In genomic region chr2:29671374-29671773, GRCm38 (mm10) we compare ENCODE assay signal across 13 mouse cellular contexts. TPM values are rescaled to one million over a fixed set of nuclear protein-coding genes. Genes with fewer than 3 reads are reported as not detected.
DNase-seq lines count a peak whose midpoint lies in the region; ATAC-seq and TF ChIP-seq lines count a peak whose summit lies in the region.
"Had no signal": no experiment of that assay in that cellular context is flagged by ENCODE, and none has a peak within 500 bp of the region (broad histone marks: within the 10 kb centered on the region; RNA-seq: fewer than 3 reads in every experiment).

No protein-coding gene starts in this region.

- WGBS in heart, postnatal 0 days, result 51% methylated on average over 4 of the region's 4 CpGs
- 79% methylated on average over 4 of the region's 4 CpGs for WGBS in neural tube, embryonic 13.5 days
- WGBS in olfactory bulb, adult 2 months, result 39% methylated on average over 4 of the region's 4 CpGs

- TF ChIP-seq EP300 in heart, postnatal 0 days (IDR thresholded peaks at IDR 0.05; ENCODE audit: low read depth), result no peak

- H3K4me3 ChIP-seq in gastrocnemius, adult 2 months, result peak overlapping the region; percentile 49
- H3K4me3 ChIP-seq in heart, postnatal 0 days (ENCODE audit: low read depth, low read length), result no peak overlapping the region
- H3K4me3 ChIP-seq in neural tube, embryonic 13.5 days, result no peak overlapping the region
- no peak overlapping the region for H3K4me3 ChIP-seq in olfactory bulb, adult 2 months (ENCODE audit: insufficient read depth, low read depth, low read length)
- H3K4me3 ChIP-seq: erythroblast, embryonic 14.5 days; liver, embryonic 13.5 days; neural tube, embryonic 12.5 days had no signal

- H3K9me3 ChIP-seq in heart, postnatal 0 days (replicated peaks; ENCODE audit: control insufficient read depth, low read length), result no peaks in the 10 kb centered on the region
- H3K9me3 ChIP-seq in neural tube, embryonic 13.5 days, result no peaks in the 10 kb centered on the region
- H3K9me3 ChIP-seq: liver, embryonic 13.5 days; neural tube, embryonic 12.5 days had no signal

- H3K9ac ChIP-seq in heart, postnatal 0 days (replicated peaks; ENCODE audit: low read depth, low read length), result no peak overlapping the region
- no peak overlapping the region for H3K9ac ChIP-seq in neural tube, embryonic 13.5 days
- H3K9ac ChIP-seq: liver, embryonic 13.5 days; neural tube, embryonic 12.5 days had no signal

- no peak for ATAC-seq in heart, postnatal 0 days (ENCODE audit: insufficient read depth, low read depth)
- ATAC-seq in neural tube, embryonic 13.5 days (ENCODE audit: low read depth), result no peak

- TF ChIP-seq POLR2A in olfactory bulb, adult 2 months (IDR thresholded peaks at IDR 0.05; ENCODE audit: insufficient read depth, low read depth, low read length), result no peak

- no peaks in the 10 kb centered on the region; the same call in 1 of the 2 replicates for H3K36me3 ChIP-seq in heart, postnatal 0 days (replicated peaks; ENCODE audit: control insufficient read depth, insufficient read depth, low read length)
- no peaks in the 10 kb centered on the region for H3K36me3 ChIP-seq in neural tube, embryonic 13.5 days
- H3K36me3 ChIP-seq: liver, embryonic 13.5 days; neural tube, embryonic 12.5 days had no signal

- H3K4me1 ChIP-seq in heart, postnatal 0 days (ENCODE audit: control insufficient read depth, insufficient read depth), result peaks cover 53% of the 10 kb centered on the region
- H3K4me1 ChIP-seq in neural tube, embryonic 13.5 days (replicated peaks), result peaks cover 54% of the 10 kb centered on the region
- peaks cover 38% of the 10 kb centered on the region for H3K4me1 ChIP-seq in olfactory bulb, adult 2 months (ENCODE audit: control insufficient read depth, insufficient read depth, low read length)

- peak; percentile 36 for DNase-seq in gastrocnemius, adult 2 months
- no peak for DNase-seq in gastrocnemius, postnatal 10 days
- DNase-seq in heart, postnatal 0 days (ENCODE audit: low spot score), result no peak
- DNase-seq in heart, adult 11 months, result no peak
- no peak for DNase-seq in neural tube, embryonic 10.5 days (ENCODE audit: extremely low spot score, low spot score)
- DNase-seq in spleen, postnatal 10 days (ENCODE audit: low spot score in 2 of 2), result no peak
- DNase-seq: adrenal gland, adult 8-10 months; embryo, embryonic 11 days; liver, embryonic 13.5 days had no signal

- intact Hi-C loops in gastrocnemius, adult 2 months (cut with DNase I), result loop anchor here (5.0 kb wide), 1 partner anchor 36 kb away; no protein-coding TSS in a partner anchor

- no peak for TF ChIP-seq CTCF in gastrocnemius, adult 2 months (IDR thresholded peaks at IDR 0.05)
- TF ChIP-seq CTCF in heart, postnatal 0 days (IDR thresholded peaks at IDR 0.05; ENCODE audit: low read depth), result no peak
- TF ChIP-seq CTCF in olfactory bulb, adult 2 months (IDR thresholded peaks at IDR 0.05; ENCODE audit: insufficient read depth, low read depth, low read length), result no peak

- peak overlapping the region; percentile 80 for H3K27ac ChIP-seq in gastrocnemius, adult 2 months
- 0 out of 2 replicates have a peak overlapping the region, but pooled peaks have one; percentile 12 for H3K27ac ChIP-seq in heart, postnatal 0 days (ENCODE audit: low read depth)
- 0 out of 2 replicates have a peak overlapping the region, but pooled peaks have one; percentile 24 for H3K27ac ChIP-seq in neural tube, embryonic 13.5 days (replicated peaks)
- H3K27ac ChIP-seq in olfactory bulb, adult 2 months (ENCODE audit: insufficient read depth, low read depth, low read length), result 0 out of 2 replicates have a peak overlapping the region, but pooled peaks have one; percentile 59
- H3K27ac ChIP-seq: liver, embryonic 13.5 days; neural tube, embryonic 12.5 days had no signal

- H3K4me2 ChIP-seq in heart, postnatal 0 days (ENCODE audit: low read depth, low read length), result no peak overlapping the region
- no peak overlapping the region for H3K4me2 ChIP-seq in neural tube, embryonic 13.5 days
- H3K4me2 ChIP-seq: liver, embryonic 13.5 days; neural tube, embryonic 12.5 days had no signal

- no peaks in the 10 kb centered on the region for H3K27me3 ChIP-seq in heart, postnatal 0 days (ENCODE audit: control insufficient read depth, insufficient read depth, low read length)
- no peaks in the 10 kb centered on the region for H3K27me3 ChIP-seq in neural tube, embryonic 13.5 days
- H3K27me3 ChIP-seq: liver, embryonic 13.5 days; neural tube, embryonic 12.5 days had no signal

RNA-seq across cellular contexts. Expression of gene Rapgef1, which starts 51.9 kb away (rescaled TPM):
- total RNA-seq in gastrocnemius, adult 2 months (2021), result 100 to 1,000 TPM; 135 to 139 TPM
- 10 to 100 TPM; 90.9 to 92.2 TPM for total RNA-seq in gastrocnemius, postnatal 10 days (2021)
- total RNA-seq in heart, postnatal 0 days (2014; rRNA removed; ENCODE audit: low replicate concordance), result 47.6 and 64.0 TPM in 2 replicates
- polyA plus RNA-seq in heart, postnatal 0 days (2015; fragmentation: Nextera tagmentation; extraction: Ambion mirVana), result 6.7 and 9.0 TPM in 2 replicates
- 13.5 and 15.5 TPM in 2 replicates for polyA plus RNA-seq in neural tube, embryonic 13.5 days (2015; fragmentation: Nextera tagmentation; extraction: Ambion mirVana)
- polyA plus RNA-seq in olfactory bulb, adult 2 months (2012; ENCODE audit: insufficient read depth, insufficient read length, low replicate concordance, missing spikeins), result 75.7 TPM in 1 of 2 replicates, not detected in the other

Comparison
In these comparisons a context has a peak if more than half of its experiments do, and no peak if none do; other contexts are left out.
1. H3K27ac ChIP-seq: peak in every context shown above with its lines; median percentile 80 in gastrocnemius, adult 2 months; 59 in olfactory bulb, adult 2 months; 24 in neural tube, embryonic 13.5 days; 12 in heart, postnatal 0 days.